Mouse (Mus musculus) lung, postnatal 0 days (tissue): ENCODE measurements at regions not wholly inside any gene's neighbourhood (a gene's known extent, or its start where the extent isn't known, plus 50 kb on each side); places are given as distances from the start of the nearest gene placed in this dataset.
"Not testable (repeated sequence)": the region's sequence is repeated elsewhere in the genome, so short reads cannot be mapped to it uniquely, and the experiment has no call there.

Source experiments
- ATAC-seq: fragments of 200-750 bp; cut with Nextera tagmentation; 2 replicates; pipeline ENCODE4 v1.8.0; 2017; ENCODE audit warnings: moderate library complexity
- DNase-seq: peaks from one replicate; pipeline ENCODE4 v3.0.0-alpha.2; 2016; ENCODE audit warnings: low spot score
- H3K27ac ChIP-seq: fragments of 300-500 bp; sonication (generic); 2 replicates; pipeline ENCODE4 v1.5.1; 2014; ENCODE audit warnings: antibody characterized with exemption, mild to moderate bottlenecking, low read length, mixed read lengths
- H3K27me3 ChIP-seq: fragments of 300-500 bp; sonication (generic); replicated peaks from 2 replicates; pipeline ENCODE4 v1.6.1; 2014; ENCODE audit warnings: low read length, mixed read lengths; ENCODE audit not compliant: insufficient read depth
- H3K36me3 ChIP-seq: fragments of 300-500 bp; sonication (generic); 2 replicates; pipeline ENCODE4 v1.6.1; 2014; ENCODE audit warnings: low read length, mixed read lengths; ENCODE audit not compliant: insufficient read depth
- H3K4me1 ChIP-seq: fragments of 300-500 bp; sonication (generic); 2 replicates; pipeline ENCODE4 v1.6.1; 2014; ENCODE audit warnings: antibody characterized with exemption, low read depth, low read length, mixed read lengths; ENCODE audit not compliant: insufficient read depth
- H3K4me2 ChIP-seq: fragments of 300-500 bp; sonication (generic); replicated peaks from 2 replicates; pipeline ENCODE4 v1.6.1; 2014; ENCODE audit warnings: low read depth, mild to moderate bottlenecking, low read length, moderate library complexity, mixed read lengths
- H3K4me3 ChIP-seq: fragments of 300-500 bp; sonication (generic); 2 replicates; pipeline ENCODE4 v1.5.1; 2014; ENCODE audit warnings: low read depth, low read length
- H3K9ac ChIP-seq: fragments of 300-500 bp; sonication (generic); replicated peaks from 2 replicates; pipeline ENCODE4 v1.6.1; 2014; ENCODE audit warnings: low read depth, mild to moderate bottlenecking
- H3K9me3 ChIP-seq: fragments of 300-500 bp; sonication (generic); 2 replicates; pipeline ENCODE4 v1.6.1; 2016; ENCODE audit warnings: low read length, mixed read lengths
- CTCF ChIP-seq: IDR thresholded peaks from 2 replicates; pipeline ENCODE4 v1.5.1; 2016; ENCODE audit warnings: antibody characterized with exemption, mild to moderate bottlenecking
- EP300 ChIP-seq: IDR thresholded peaks from 2 replicates; pipeline ENCODE4 v1.6.1; 2016; ENCODE audit warnings: antibody characterized with exemption, mild to moderate bottlenecking, control low read depth
- WGBS: fragments of 180-500 bp; shearing (Covaris S2); extraction: QIAGEN DNeasy Blood & Tissue Kit; methylation state at CpG from one replicate; pipeline ENCODE4 v1.1.7; 2014; 5-methylcytosine and 5-hydroxymethylcytosine counted together

DNA sequence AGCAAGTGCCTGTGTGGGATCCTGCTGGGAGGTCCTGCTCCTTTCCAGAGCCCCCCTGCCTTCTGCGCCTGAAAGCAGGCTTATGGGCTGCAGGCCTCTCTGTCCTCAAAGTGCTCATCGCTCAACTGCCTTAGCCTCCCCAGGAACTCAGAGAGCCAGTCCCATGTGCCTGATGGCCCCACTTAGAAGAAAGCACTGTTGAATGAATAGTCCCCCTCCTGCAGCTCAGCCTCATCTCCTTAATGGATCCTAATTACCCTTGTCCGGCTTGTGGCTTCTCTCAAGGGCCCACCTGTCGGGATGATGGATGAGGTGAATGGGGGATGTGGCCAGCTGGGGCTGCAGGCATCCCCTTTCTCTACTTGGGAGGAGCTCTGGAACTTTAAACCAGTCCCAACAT, 163.1 kb upstream of the 1700012A03Rik start:
- WGBS: 7% methylated on average over 4 of the region's 4 CpGs
- Histone ChIP-seq H3K9me3 (no peaks in the 10 kb centered on the region), H3K4me1 (no peaks in the 10 kb centered on the region), H3K27ac (no peak overlapping the region), H3K9ac (no peak overlapping the region), H3K27me3 (no peaks in the 10 kb centered on the region), H3K4me2 (no peak overlapping the region), H3K4me3 (no peak overlapping the region), H3K36me3 (no peaks in the 10 kb centered on the region)
- ATAC-seq (no peak), DNase-seq (no peak)
- no peak for TF ChIP-seq EP300
- no peak for TF ChIP-seq CTCF

DNA sequence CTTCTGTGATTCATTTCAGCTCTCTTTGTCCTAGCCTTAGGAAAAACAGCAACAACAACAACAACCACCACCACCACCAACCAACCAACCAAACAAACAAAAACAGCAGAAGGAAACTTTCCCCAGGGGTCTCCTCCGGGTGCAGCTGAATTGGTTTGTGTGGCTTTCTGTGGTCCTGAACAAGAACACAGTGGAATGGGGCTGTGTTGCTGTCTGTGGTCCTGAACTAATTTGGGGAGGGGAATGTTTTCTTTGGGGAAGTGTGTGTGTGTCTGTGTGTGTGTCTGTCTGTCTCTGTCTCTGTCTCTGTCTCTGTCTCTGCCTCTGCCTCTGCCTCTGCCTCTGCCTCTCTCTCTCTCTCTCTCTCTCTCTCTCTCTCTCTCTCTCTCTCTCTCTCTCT, 164.8 kb upstream of the 1700012A03Rik start:
- H3K4me2 ChIP-seq, H3K27ac ChIP-seq, DNase-seq, ATAC-seq, H3K9ac ChIP-seq, H3K4me1 ChIP-seq, H3K27me3 ChIP-seq, H3K4me3 ChIP-seq, H3K9me3 ChIP-seq, H3K36me3 ChIP-seq: not testable (repeated sequence)
- 11% methylated on average over 1 of the region's 1 CpGs for WGBS

DNA sequence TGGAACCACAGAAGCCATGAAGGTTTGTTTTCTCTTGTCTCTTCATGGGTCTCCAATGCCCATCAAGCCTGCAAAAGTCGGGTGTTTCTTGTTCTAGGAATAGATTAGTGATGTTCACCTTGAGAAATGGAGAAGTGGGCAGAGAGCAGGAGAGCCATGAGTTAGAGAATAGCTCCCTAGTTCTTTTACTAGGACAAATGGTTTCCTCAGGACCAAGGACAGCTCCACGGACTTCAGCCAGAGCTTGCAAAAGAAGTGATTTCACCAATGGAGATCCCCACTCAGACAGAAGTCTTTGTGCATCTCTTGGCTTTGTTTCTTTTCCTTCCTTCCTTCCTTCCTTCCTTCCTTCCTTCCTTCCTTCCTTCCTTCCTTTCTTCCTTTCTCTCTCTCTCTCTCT, 166.3 kb upstream of the 1700012A03Rik start:
- H3K9ac ChIP-seq: no peak overlapping the region
- 2% methylated on average over 2 of the region's 2 CpGs for WGBS
- H3K27me3 ChIP-seq: no peaks in the 10 kb centered on the region
- no peaks in the 10 kb centered on the region for H3K36me3 ChIP-seq
- no peak overlapping the region for H3K4me2 ChIP-seq
- TF ChIP-seq CTCF: no peak
- TF ChIP-seq EP300: no peak
- no peak for ATAC-seq
- no peak overlapping the region for H3K27ac ChIP-seq
- H3K9me3 ChIP-seq: no peaks in the 10 kb centered on the region
- H3K4me1 ChIP-seq: no peaks in the 10 kb centered on the region
- H3K4me3 ChIP-seq: no peak overlapping the region
- DNase-seq: peak; percentile 54

DNA sequence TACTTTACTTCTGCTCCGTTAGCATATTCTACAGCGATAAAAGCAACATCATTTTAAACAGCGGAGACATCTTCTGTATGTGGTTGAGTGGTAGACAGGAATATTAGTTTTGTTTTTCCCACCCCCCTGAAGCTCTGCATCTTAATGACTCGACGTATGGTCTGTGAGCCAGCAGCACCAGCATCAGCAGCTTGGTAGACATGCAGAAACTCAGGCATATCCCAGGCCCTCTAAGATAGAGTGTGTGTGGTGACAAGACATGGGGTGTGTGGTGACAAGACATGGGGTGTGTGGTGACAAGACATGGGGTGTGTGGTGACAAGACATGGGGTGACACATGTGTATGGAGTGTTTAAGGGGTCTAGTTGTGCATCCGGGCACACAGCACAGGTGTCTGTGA, 175.4 kb upstream of the 1700012A03Rik start:
- no peak for TF ChIP-seq EP300
- H3K4me3 ChIP-seq: no peak overlapping the region
- no peak overlapping the region for H3K4me2 ChIP-seq
- ATAC-seq (no peak), DNase-seq (no peak)
- H3K4me1 ChIP-seq: no peaks in the 10 kb centered on the region
- H3K27me3 ChIP-seq: no peaks in the 10 kb centered on the region
- H3K27ac ChIP-seq: no peak overlapping the region
- no peak overlapping the region for H3K9ac ChIP-seq
- no peaks in the 10 kb centered on the region for H3K9me3 ChIP-seq
- H3K36me3 ChIP-seq: no peaks in the 10 kb centered on the region
- 74% methylated on average over 6 of the region's 6 CpGs for WGBS

DNA sequence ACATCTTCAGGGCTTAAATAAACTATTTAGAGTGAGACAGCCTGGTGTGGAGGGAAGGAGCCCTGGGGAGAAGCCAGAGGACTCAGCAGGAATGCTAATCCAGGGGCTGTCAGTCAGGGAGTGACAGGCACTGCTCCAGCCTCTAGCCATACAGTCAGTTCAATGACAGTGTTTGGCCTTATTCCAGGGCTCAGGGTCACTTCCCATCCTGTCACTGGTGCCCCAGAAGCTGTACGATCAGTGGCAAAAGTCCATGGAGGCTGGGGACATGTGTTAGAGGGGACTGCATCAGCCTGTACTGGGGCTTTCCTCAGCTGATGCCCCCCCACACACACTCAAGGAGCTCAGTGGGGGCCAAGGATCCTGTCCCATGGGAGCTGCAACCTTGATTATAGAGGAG, 176.1 kb upstream of the 1700012A03Rik start:
- ATAC-seq: no peak
- 25% methylated on average over 1 of the region's 1 CpGs for WGBS
- DNase-seq: no peak
- TF ChIP-seq CTCF (no peak), EP300 (no peak)
- Histone ChIP-seq H3K4me3 (no peak overlapping the region), H3K9me3 (no peaks in the 10 kb centered on the region), H3K27ac (no peak overlapping the region), H3K4me2 (no peak overlapping the region), H3K36me3 (no peaks in the 10 kb centered on the region), H3K9ac (no peak overlapping the region), H3K4me1 (no peaks in the 10 kb centered on the region), H3K27me3 (no peaks in the 10 kb centered on the region)

DNA sequence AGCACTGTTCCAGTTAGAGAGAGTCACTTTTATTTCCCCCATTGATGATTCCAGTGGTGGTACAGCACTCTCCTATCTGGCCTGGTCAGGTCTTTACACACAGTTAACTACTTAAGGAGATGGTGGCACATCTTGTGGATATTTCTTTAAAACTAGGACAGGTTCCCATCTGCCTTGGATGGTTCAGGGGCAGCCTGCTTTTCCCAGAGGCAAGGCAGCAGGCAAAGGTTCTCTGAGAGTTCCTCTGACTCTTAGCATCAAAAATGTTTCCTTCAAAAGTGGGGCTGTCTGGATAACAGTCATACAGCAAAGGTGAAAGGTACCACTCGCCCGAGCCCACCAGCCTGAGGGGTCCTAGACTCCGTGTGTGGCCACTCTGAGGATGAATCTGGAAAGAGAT, 178.3 kb upstream of the 1700012A03Rik start:
- no peak for ATAC-seq
- no peaks in the 10 kb centered on the region for H3K9me3 ChIP-seq
- no peak for TF ChIP-seq CTCF
- no peak for TF ChIP-seq EP300
- H3K27me3 ChIP-seq: no peaks in the 10 kb centered on the region
- H3K4me1 ChIP-seq: no peaks in the 10 kb centered on the region
- 83% methylated on average over 3 of the region's 3 CpGs for WGBS
- no peak overlapping the region for H3K27ac ChIP-seq
- no peak overlapping the region for H3K4me2 ChIP-seq
- no peak overlapping the region for H3K4me3 ChIP-seq
- no peaks in the 10 kb centered on the region for H3K36me3 ChIP-seq
- H3K9ac ChIP-seq: no peak overlapping the region
- no peak for DNase-seq

DNA sequence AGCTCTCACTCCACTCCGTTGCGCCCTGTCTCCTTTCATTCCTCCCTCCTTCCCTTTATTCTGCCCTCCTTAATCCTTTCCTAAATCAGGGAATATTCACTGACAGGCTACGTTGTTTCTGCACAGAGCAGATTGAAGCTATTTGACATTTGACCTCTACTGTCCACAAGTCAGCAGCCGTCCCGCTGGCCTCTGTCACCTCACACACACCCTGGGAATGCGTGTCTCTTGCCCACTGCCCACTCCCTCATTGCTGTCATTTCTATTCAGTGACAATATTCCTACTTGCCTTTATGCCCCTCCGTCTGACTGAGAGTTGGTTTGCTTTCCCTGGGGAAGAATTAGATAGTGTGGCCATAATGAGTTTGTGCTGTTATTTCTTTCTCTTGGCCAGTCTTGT, 188.1 kb upstream of the 1700012A03Rik start:
- no peak for ATAC-seq
- Histone ChIP-seq H3K27ac (no peak overlapping the region), H3K4me1 (no peaks in the 10 kb centered on the region), H3K36me3 (no peaks in the 10 kb centered on the region), H3K9ac (no peak overlapping the region), H3K4me3 (no peak overlapping the region), H3K9me3 (no peaks in the 10 kb centered on the region), H3K4me2 (no peak overlapping the region), H3K27me3 (no peaks in the 10 kb centered on the region)
- no peak for TF ChIP-seq CTCF
- no peak for TF ChIP-seq EP300
- whole genome bisulfite sequencing: 32% methylated on average over 7 of the region's 7 CpGs
- DNase-seq: no peak
